9 mouse cellular contexts compared by ENCODE assay signal in the genomic region with DNA sequence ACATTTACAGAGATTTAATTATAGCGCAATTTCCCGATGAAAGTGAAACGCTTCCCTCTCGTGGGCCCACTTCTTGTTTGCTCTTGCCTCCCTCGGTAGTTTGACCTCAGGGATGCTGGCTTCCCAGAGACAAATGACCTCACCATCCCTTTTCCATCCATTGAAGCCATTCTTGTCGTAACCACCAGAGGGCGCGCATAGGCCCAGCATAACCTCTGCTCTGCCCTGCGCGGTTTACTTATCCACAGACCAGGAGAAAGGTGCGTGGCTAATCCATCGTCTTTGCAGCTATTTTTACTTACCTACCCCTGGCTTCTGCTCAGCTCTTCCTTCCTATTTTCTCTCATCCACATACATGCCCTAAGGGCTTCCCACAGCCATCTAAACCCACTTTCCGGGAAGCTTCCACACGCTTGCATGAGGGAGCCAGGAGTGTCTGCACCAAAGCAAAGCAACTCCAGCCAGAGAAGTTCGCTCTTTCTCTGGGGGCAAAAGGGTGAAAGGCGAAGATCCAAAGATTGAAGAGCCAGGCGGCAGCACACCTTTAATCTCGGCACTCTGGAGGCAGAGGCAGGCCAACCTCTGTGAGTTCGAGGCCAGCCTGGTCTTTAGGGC. TPM values are rescaled to one million over a fixed set of nuclear protein-coding genes. Genes with fewer than 3 reads are reported as not detected.
A peak's percentile ranks its signal among the peaks of the same experiment; 100 is the strongest.
DNase-seq lines count a peak whose midpoint lies in the region; TF ChIP-seq lines count a peak whose summit lies in the region.
"Had no signal": no experiment of that assay in that cellular context is flagged by ENCODE, and none has a peak within 500 bp of the region (broad histone marks: within the 10 kb centered on the region; RNA-seq: fewer than 3 reads in every experiment).

No protein-coding gene starts in this region.

- no peaks in the 10 kb centered on the region for H3K27me3 ChIP-seq in cerebellum, adult 2 months (ENCODE audit: control insufficient read depth, insufficient read depth, low read length)
- H3K27me3 ChIP-seq in hindbrain, embryonic 10.5 days (ENCODE audit: insufficient read depth, poor library complexity, severe bottlenecking): no peaks in the 10 kb centered on the region

- TF ChIP-seq CTCF in cerebellum, adult 2 months (IDR thresholded peaks at IDR 0.05; ENCODE audit: borderline replicate concordance, insufficient read depth, low read depth, low read length): peak; percentile 89

- H3K4me3 ChIP-seq in cerebellum, adult 2 months (replicated peaks; ENCODE audit: insufficient read depth, low read depth, low read length): no peak overlapping the region
- no peak overlapping the region for H3K4me3 ChIP-seq in hindbrain, embryonic 10.5 days
- H3K4me3 ChIP-seq: megakaryocyte, embryonic 14.5 days had no signal

- no peaks in the 10 kb centered on the region for H3K9me3 ChIP-seq in hindbrain, embryonic 10.5 days

- DNase-seq in MN1 (ENCODE audit: low spot score): peak; percentile 90
- peak; percentile 83 to 87 for DNase-seq in cerebellum, adult 2 months
- peak; percentile 85 for DNase-seq in forelimb bud, embryonic 11.5 days (ENCODE audit: low read depth, low spot score)
- DNase-seq in hindbrain, embryonic 10.5 days (ENCODE audit: low spot score): peak; percentile 87
- peak; percentile 77 to 79 for DNase-seq in layer of hippocampus, postnatal 10 days (ENCODE audit: low spot score in 2 of 2)
- DNase-seq in lung, postnatal 14 days: peak; percentile 84
- peak; percentile 90 for DNase-seq in retina, postnatal 1 day
- DNase-seq in thymus, postnatal 4 days: peak; percentile 81

- 19% methylated on average over 19 of the region's 19 CpGs for WGBS in cerebellum, adult 2 months
- 25% methylated on average over 19 of the region's 19 CpGs for WGBS in hindbrain, embryonic 10.5 days

- H3K27ac ChIP-seq in cerebellum, adult 2 months (ENCODE audit: insufficient read depth, low read length): no peak overlapping the region
- no peak overlapping the region for H3K27ac ChIP-seq in hindbrain, embryonic 10.5 days

- TF ChIP-seq POLR2A in cerebellum, adult 2 months (IDR thresholded peaks at IDR 0.05; ENCODE audit: borderline replicate concordance, insufficient read depth, low read length): no peak

- no peaks in the 10 kb centered on the region for H3K4me1 ChIP-seq in cerebellum, adult 2 months (ENCODE audit: control insufficient read depth, insufficient read depth, low read length)
- no peaks in the 10 kb centered on the region for H3K4me1 ChIP-seq in hindbrain, embryonic 10.5 days (replicated peaks)

- no peaks in the 10 kb centered on the region for H3K36me3 ChIP-seq in hindbrain, embryonic 10.5 days

RNA-seq across cellular contexts. Expression of gene Prph2, which starts 6.3 kb away (rescaled TPM):
- polyA plus RNA-seq in cerebellum, adult 2 months (2012; rRNA removed): not detected in 2 replicates
- not detected in 2 replicates for polyA plus RNA-seq in hindbrain, embryonic 10.5 days (2016; fragmentation: Nextera tagmentation; extraction: Ambion mirVana)
- total RNA-seq in layer of hippocampus, postnatal 10 days (2021): under 1 TPM in 1 of 2 experiments, not detected in 1; 0.14 TPM

RNA-seq across cellular contexts. Expression of gene Tbcc, which starts 13.5 kb away (rescaled TPM):
- polyA plus RNA-seq in cerebellum, adult 2 months (2012; rRNA removed): 24.9 and 25.3 TPM in 2 replicates
- polyA plus RNA-seq in hindbrain, embryonic 10.5 days (2016; fragmentation: Nextera tagmentation; extraction: Ambion mirVana): 55.1 and 80.2 TPM in 2 replicates
- 10 to 100 TPM; 39.0 to 47.5 TPM for total RNA-seq in layer of hippocampus, postnatal 10 days (2021)

RNA-seq across cellular contexts. Expression of gene Bicral, which starts 45.7 kb away (rescaled TPM):
- 35.9 and 36.8 TPM in 2 replicates for polyA plus RNA-seq in cerebellum, adult 2 months (2012; rRNA removed)
- 3.8 and 4.2 TPM in 2 replicates for polyA plus RNA-seq in hindbrain, embryonic 10.5 days (2016; fragmentation: Nextera tagmentation; extraction: Ambion mirVana)
- total RNA-seq in layer of hippocampus, postnatal 10 days (2021): 10 to 100 TPM; 29.7 to 32.8 TPM
